Mouse (Mus musculus) olfactory bulb, adult 2 months (tissue): ENCODE data around the gene Ybx2.

Source experiments
- CTCF ChIP-seq: fragments of 200-500 bp; IDR thresholded peaks from 2 replicates; pipeline ENCODE4 v1.5.1; 2012; ENCODE audit warnings: low read depth, mild to moderate bottlenecking, low read length, moderate library complexity; ENCODE audit not compliant: insufficient read depth
- POLR2A ChIP-seq: fragments of 200-500 bp; IDR thresholded peaks from 2 replicates; pipeline ENCODE4 v1.6.1; 2012; ENCODE audit warnings: mild to moderate bottlenecking, low read depth, low read length, moderate library complexity; ENCODE audit not compliant: insufficient read depth

- TF ChIP-seq CTCF (no peak), POLR2A (peak; percentile 65; the same call in 1 of the 2 replicates)
These were observed 34.9 kb upstream of the Ybx2 start, which contains the start of the genes 2810408A11Rik and Neurl4 for GRCm38 (mm10) chr11:69900471-69901405.
